Mouse (Mus musculus) testis, adult 2 months (tissue): ENCODE results near the gene Plekhg1.

Experiments used
- CTCF ChIP-seq: fragments of 200-500 bp; IDR thresholded peaks from 2 replicates; pipeline ENCODE4 v1.5.1; 2012; ENCODE audit warnings: low read depth, mild to moderate bottlenecking, inconsistent platforms, low read length, moderate library complexity; ENCODE audit not compliant: control insufficient read depth, insufficient read depth, insufficient replicate concordance
- POLR2A ChIP-seq: fragments of 200-500 bp; IDR thresholded peaks from 2 replicates; pipeline ENCODE4 v1.6.1; 2012; ENCODE audit warnings: low read depth, mild to moderate bottlenecking, inconsistent platforms, low read length, moderate library complexity; ENCODE audit not compliant: control insufficient read depth

GRCm38 (mm10) chr10:3715302-3715943, 24.7 kb upstream of the Plekhg1 start:
- TF ChIP-seq POLR2A (no peak), CTCF (no peak)
